Mouse (Mus musculus): ENCODE data around the gene Ntn5. TPM values are rescaled to one million over a fixed set of nuclear protein-coding genes. Genes with fewer than 3 reads are reported as not detected.

Ntn5 gene
- polyA plus RNA-seq (2016; fragmentation: Nextera tagmentation; extraction: Ambion mirVana): 0.38 and 0.63 TPM in 2 replicates

DNA sequence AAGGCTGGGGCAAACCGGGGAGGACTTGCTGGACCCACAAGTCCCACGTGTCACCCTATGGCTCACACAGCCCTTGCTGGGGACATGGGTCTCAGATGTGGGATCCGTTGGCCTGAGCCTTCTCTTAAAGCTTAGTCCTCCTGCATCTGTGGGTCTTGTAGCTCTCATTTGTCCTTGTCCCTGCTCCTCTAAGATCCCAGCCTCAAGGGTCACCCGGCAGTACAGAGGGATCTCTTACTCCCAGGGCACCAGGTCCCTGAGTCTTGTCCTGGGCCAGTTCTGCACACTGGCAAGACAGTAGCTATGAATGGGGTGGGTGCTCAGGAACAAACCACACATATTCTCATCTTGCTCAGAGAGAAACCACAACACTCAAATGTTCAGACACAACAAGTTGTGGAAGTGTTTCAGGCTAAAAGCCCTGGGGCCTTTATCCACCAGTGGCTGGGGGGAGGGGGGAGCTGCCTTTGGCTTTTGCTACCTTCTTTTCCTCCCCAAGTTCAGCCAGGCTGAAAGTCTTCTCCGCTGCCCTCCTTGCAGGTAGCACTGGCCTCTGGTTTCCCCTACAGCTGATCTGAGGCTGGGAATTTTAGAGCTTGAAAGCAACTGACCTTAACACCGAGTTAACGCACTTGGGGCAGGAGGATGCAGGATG, at the start of gene Ntn5:
Ntn5 (plus strand) TSS at position 627 of the 655 bp plus-strand sequence.
- Histone ChIP-seq H3K9me3 (no peaks in the 10 kb centered on the region), H3K27me3 (ENCODE audit: poor library complexity, severe bottlenecking) (peaks cover 7% of the 10 kb centered on the region; the same call in 1 of the 2 replicates), H3K36me3 (replicated peaks) (no peaks in the 10 kb centered on the region), H3K4me3 (peak within 1 kb of the TSS; percentile 32), H3K4me1 (peaks cover 55% of the 10 kb centered on the region), H3K27ac (peak within 1 kb of the TSS; percentile 86)
- 72% methylated on average over 7 of the region's 7 CpGs for WGBS
- DNase-seq (ENCODE audit: extremely low spot score, low spot score): no peak

DNA sequence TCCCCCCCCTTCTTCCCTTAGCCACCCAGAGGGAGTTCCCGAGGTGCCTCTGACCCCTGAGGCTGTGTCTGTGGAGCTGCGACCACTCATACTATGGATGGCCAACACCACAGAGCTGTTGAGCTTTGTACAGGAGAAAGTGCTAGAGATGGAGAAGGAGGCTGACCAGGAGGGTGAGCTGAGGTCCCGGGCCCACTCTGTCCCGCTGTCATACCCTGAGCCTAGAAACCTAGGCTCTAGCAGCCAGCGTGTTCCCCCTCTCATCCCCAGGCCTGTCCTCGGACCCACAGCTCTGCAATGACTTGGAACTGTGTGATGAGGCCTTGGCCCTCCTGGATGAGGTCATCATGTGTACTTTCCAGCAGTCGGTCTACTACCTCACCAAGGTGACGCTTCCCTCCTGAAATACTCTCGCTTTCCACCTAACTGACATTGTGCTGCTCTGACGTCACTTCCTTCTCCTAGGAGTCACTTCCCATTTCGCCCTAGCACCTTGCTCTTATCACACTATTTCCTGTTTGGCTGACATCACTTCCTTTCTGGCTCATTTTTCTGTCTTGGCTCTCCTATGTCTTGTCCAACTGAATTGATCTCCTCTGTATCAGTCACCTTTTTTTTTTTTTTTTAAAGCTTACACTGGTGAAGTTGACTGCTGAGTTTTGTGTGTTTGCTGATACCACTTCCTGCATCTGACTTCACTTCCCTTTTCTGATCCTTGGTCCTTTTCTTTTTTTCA, 48.7 kb upstream of the Ntn5 start:
- Histone ChIP-seq H3K27me3 (ENCODE audit: poor library complexity, severe bottlenecking) (peaks cover 47% of the 10 kb centered on the region), H3K27ac (no peak overlapping the region), H3K4me1 (peaks cover 30% of the 10 kb centered on the region), H3K9me3 (peaks cover 3% of the 10 kb centered on the region; the same call in 1 of the 2 replicates), H3K4me3 (no peak overlapping the region), H3K36me3 (replicated peaks) (peaks cover 19% of the 10 kb centered on the region)
- DNase-seq (ENCODE audit: extremely low spot score, low spot score): no peak
- WGBS: 95% methylated on average over 11 of the region's 11 CpGs

GRCm38 (mm10) chr7:45635711-45636688, 47.8 kb upstream of the Ntn5 start:
- no peak for DNase-seq (ENCODE audit: extremely low spot score, low spot score)
- Histone ChIP-seq H3K4me1 (peaks cover 33% of the 10 kb centered on the region), H3K9me3 (peaks cover 3% of the 10 kb centered on the region; the same call in 1 of the 2 replicates), H3K27me3 (ENCODE audit: poor library complexity, severe bottlenecking) (peaks cover 46% of the 10 kb centered on the region), H3K36me3 (replicated peaks) (peaks cover 19% of the 10 kb centered on the region), H3K27ac (no peak overlapping the region), H3K4me3 (no peak overlapping the region)
- 87% methylated on average over 15 of the region's 15 CpGs for WGBS

DNA sequence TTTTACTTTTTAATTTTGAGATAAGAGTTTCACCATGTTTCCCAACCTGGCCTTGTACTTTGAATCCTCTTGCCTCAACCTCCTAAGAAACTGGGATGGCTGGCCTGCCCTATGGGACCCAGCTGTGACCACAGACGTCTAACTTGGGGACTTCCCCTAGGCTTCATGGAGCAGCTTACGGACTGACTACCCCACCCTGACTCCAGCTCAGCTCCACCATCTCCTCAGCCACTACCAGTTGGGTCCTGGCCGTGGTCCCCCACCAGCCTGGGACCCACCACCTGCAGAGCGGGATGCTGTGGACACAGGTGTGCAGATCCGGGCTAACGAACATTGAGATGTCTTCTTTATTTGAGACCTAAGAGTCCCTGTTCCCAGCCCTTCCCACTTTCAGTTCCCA, 46.1 kb upstream of the Ntn5 start:
- Histone ChIP-seq H3K36me3 (replicated peaks) (peaks cover 19% of the 10 kb centered on the region), H3K27me3 (ENCODE audit: poor library complexity, severe bottlenecking) (peaks cover 35% of the 10 kb centered on the region), H3K27ac (no peak overlapping the region), H3K9me3 (peaks cover 3% of the 10 kb centered on the region; the same call in 1 of the 2 replicates), H3K4me1 (peaks cover 42% of the 10 kb centered on the region), H3K4me3 (peak overlapping the region; percentile 37; the same call in 1 of the 2 replicates)
- no peak for DNase-seq (ENCODE audit: extremely low spot score, low spot score)
- 93% methylated on average over 6 of the region's 6 CpGs for WGBS

GRCm38 (mm10) chr7:45638623-45639401, 45.0 kb upstream of the Ntn5 start:
- peak overlapping the region; percentile 37 for H3K4me3 ChIP-seq
- H3K4me1 ChIP-seq: peaks cover 50% of the 10 kb centered on the region
- H3K27me3 ChIP-seq (ENCODE audit: poor library complexity, severe bottlenecking): peaks cover 24% of the 10 kb centered on the region
- peaks cover 3% of the 10 kb centered on the region; the same call in 1 of the 2 replicates for H3K9me3 ChIP-seq
- peaks cover 19% of the 10 kb centered on the region for H3K36me3 ChIP-seq (replicated peaks)
- 19% methylated on average over 29 of the region's 29 CpGs for WGBS
- H3K27ac ChIP-seq: peak overlapping the region; percentile 73
- peak; percentile 94 for DNase-seq (ENCODE audit: extremely low spot score, low spot score)

GRCm38 (mm10) chr7:45639561-45640027, 44.2 kb upstream of the Ntn5 start, which contains the start of gene Mamstr:
Mamstr (plus strand) TSS chr7:45639977.
- 19% methylated on average over 19 of the region's 19 CpGs for WGBS
- H3K4me1 ChIP-seq: peaks cover 57% of the 10 kb centered on the region
- peak within 1 kb of the TSS; percentile 37 for H3K4me3 ChIP-seq
- H3K27me3 ChIP-seq (ENCODE audit: poor library complexity, severe bottlenecking): peaks cover 23% of the 10 kb centered on the region
- peaks cover 19% of the 10 kb centered on the region for H3K36me3 ChIP-seq (replicated peaks)
- peak within 1 kb of the TSS; percentile 73 for H3K27ac ChIP-seq
- peaks cover 3% of the 10 kb centered on the region; the same call in 1 of the 2 replicates for H3K9me3 ChIP-seq
- no peak for DNase-seq (ENCODE audit: extremely low spot score, low spot score)

DNA sequence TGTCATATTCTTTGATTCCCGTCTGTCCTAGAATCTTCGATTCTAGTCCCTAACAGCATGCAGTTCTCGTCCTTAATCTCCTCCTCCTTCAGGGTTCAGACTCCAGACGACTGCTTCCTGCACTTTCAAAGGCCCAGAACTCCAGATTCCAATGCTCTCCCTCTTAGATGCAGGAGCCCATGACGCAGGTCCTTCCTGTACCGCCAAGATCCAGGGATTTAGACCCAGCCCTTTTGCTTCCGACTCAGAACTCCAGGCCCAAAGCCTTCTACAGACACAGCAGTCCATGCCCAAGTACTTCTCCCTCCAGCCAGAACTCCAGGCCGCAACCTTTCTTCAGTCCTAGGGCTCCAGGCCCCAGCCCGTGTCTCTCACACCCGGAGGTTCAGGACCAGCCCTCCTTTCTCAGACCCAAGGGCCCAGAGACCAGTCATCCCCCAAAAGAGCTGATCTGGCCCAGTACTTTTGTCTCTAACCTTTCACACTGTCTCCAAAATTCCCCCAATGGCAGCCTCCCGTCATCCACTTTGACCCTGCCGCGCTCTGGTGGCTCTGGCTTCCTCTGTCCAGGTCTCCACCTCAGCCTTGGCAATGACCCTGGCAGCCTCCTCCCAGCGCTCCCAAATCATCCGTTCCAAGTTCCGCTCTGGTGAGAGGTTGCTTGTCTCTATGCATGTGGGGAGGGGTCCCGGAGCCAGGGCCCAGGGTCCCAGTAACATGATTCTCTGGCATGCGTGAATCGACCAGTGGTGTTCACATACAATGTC, 43.4 kb upstream of the Ntn5 start:
- peaks cover 62% of the 10 kb centered on the region for H3K4me1 ChIP-seq
- H3K9me3 ChIP-seq: peaks cover 3% of the 10 kb centered on the region; the same call in 1 of the 2 replicates
- peak overlapping the region; percentile 56; the same call in 1 of the 2 replicates for H3K27ac ChIP-seq
- H3K36me3 ChIP-seq (replicated peaks): peaks cover 19% of the 10 kb centered on the region
- H3K4me3 ChIP-seq: no peak overlapping the region; the same call in 1 of the 2 replicates
- WGBS: 73% methylated on average over 19 of the region's 19 CpGs
- no peak for DNase-seq (ENCODE audit: extremely low spot score, low spot score)
- H3K27me3 ChIP-seq (ENCODE audit: poor library complexity, severe bottlenecking): peaks cover 23% of the 10 kb centered on the region

- H3K36me3 ChIP-seq (replicated peaks): peaks cover 10% of the 10 kb centered on the region
- DNase-seq (ENCODE audit: extremely low spot score, low spot score): no peak
- H3K9me3 ChIP-seq: no peaks in the 10 kb centered on the region
- H3K4me1 ChIP-seq: peaks cover 62% of the 10 kb centered on the region
- peak overlapping the region; percentile 31; the same call in 1 of the 2 replicates for H3K27ac ChIP-seq
- WGBS: 76% methylated on average over 17 of the region's 17 CpGs
- H3K27me3 ChIP-seq (ENCODE audit: poor library complexity, severe bottlenecking): peaks cover 23% of the 10 kb centered on the region
- 0 out of 2 replicates have a peak overlapping the region, but pooled peaks have one; percentile 3 for H3K4me3 ChIP-seq
Measured at GRCm38 (mm10) chr7:45641391-45642040, 42.3 kb upstream of the Ntn5 start.

DNA sequence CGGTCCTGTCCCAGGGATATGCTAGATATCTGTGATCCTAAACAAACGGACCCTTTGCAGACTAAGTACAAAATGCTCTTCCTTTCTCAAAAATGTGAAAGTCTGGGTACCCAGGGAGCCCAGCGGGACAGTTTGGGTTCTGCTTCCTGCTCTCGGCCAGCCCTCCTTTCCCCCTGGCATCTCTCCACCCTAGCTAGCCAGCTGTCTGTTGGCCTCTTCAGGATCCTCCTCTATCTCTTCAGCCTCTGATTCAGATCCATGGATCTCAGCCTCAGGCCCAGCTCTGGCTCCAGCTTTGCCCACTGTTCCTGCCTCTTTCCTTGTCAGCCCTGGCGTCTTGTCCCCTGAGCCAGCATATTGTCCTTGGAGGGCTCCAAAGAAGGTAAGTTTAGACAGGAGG, 41.7 kb upstream of the Ntn5 start:
- Histone ChIP-seq H3K4me3 (peak overlapping the region; percentile 59), H3K4me1 (peaks cover 62% of the 10 kb centered on the region), H3K27ac (peak overlapping the region; percentile 96; the same call in 1 of the 2 replicates)

DNA sequence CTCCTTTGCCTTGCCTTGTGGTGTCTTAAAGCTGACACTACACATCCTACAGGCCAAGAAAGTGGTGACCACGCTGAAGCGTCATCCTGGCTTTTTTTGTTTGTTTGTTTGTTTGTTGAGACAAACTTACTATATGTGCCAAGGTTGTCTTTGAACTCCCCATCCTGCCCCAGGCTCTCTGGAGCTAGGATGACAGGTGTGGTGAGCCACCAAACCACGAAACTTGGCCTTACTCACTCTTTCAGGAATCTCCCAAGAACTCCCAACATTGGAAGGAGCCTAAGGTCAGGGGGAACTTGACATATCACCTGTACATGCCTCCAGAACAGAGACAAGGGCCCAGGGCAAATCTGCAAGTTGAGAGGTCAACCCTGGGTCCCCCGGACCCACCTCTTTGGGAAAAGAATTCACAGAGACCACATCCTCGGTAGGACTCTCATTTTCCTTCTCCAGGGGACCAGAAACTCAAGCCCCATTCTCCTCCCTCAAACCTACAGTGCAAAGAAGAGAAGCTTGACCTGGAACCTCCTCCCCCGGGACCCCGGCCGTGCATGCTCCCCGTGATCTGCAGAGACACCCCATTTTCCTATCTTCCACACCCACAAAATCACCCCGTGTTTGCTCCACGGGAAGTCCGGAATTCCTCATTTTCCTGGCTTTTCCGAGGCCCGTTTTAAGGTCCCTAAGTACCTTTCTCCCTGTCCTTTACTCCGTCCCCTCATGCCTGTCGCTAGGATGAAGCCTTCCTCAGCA, 41.1 kb upstream of the Ntn5 start:
- Histone ChIP-seq H3K27me3 (ENCODE audit: poor library complexity, severe bottlenecking) (peaks cover 23% of the 10 kb centered on the region), H3K27ac (peak overlapping the region; percentile 96), H3K4me1 (peaks cover 62% of the 10 kb centered on the region), H3K4me3 (peak overlapping the region; percentile 59), H3K9me3 (no peaks in the 10 kb centered on the region), H3K36me3 (replicated peaks) (no peaks in the 10 kb centered on the region)
- 38% methylated on average over 16 of the region's 16 CpGs for WGBS
- DNase-seq (ENCODE audit: extremely low spot score, low spot score): no peak

More for the DNA sequence above, 41.7 kb upstream of the Ntn5 start:
- DNase-seq (ENCODE audit: extremely low spot score, low spot score): no peak
- WGBS: 85% methylated on average over 5 of the region's 5 CpGs
- Histone ChIP-seq H3K9me3 (no peaks in the 10 kb centered on the region), H3K36me3 (replicated peaks) (peaks cover 5% of the 10 kb centered on the region; the same call in 1 of the 2 replicates), H3K27me3 (ENCODE audit: poor library complexity, severe bottlenecking) (peaks cover 23% of the 10 kb centered on the region)
